Comparison of ENCODE assay signal across 15 mouse cellular contexts in the genomic region with DNA sequence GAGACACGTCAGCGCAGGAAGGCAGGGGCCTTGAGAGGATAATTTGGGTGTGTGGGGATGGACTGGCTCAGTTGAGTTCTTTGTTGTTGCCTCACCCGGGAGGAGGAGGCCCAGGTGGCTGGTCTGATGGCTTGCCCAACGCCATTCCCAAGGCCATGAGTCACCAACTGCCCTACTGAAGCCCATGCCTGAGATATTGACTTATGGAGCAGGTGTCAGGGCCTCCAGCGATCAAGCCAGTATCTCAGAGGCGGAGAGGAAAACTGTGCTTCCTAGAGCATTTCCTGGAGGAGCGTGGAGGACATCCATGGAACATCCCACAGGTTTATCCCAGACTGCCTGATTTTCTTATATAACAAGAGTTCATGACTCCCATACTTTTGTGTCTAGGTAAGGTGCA. TPM values are rescaled to one million over a fixed set of nuclear protein-coding genes. Genes with fewer than 3 reads are reported as not detected.
DNase-seq lines count a peak whose midpoint lies in the region; ATAC-seq and TF ChIP-seq lines count a peak whose summit lies in the region.
"Had no signal": no experiment of that assay in that cellular context is flagged by ENCODE, and none has a peak within 500 bp of the region (broad histone marks: within the 10 kb centered on the region; RNA-seq: fewer than 3 reads in every experiment).

No protein-coding gene starts in this region.

- peaks cover 44% of the 10 kb centered on the region for H3K4me1 ChIP-seq in liver, embryonic 13.5 days (replicated peaks)
- peaks cover 21% of the 10 kb centered on the region for H3K4me1 ChIP-seq in liver, embryonic 11.5 days (replicated peaks; ENCODE audit: control insufficient read depth, insufficient read depth, low read length)
- H3K4me1 ChIP-seq in MEL (ENCODE audit: control insufficient read depth in 1 of 2, insufficient read depth in 2 of 2, low read length in 2 of 2), result peaks cover 14 to 16% of the 10 kb centered on the region in 2 experiments
- peaks cover 12% of the 10 kb centered on the region for H3K4me1 ChIP-seq in lung, postnatal 0 days (ENCODE audit: insufficient read depth, low read depth, low read length)
- H3K4me1 ChIP-seq in forebrain, embryonic 13.5 days, result peaks cover 13% of the 10 kb centered on the region

- no peak overlapping the region for H3K4me3 ChIP-seq in liver, embryonic 13.5 days (replicated peaks)
- no peak overlapping the region for H3K4me3 ChIP-seq in liver, embryonic 11.5 days (ENCODE audit: low read depth, low read length)
- H3K4me3 ChIP-seq in MEL (ENCODE audit: control insufficient read depth in 1 of 2, insufficient read depth in 1 of 2, low read depth in 2 of 2, low read length in 2 of 2), result no peak overlapping the region
- H3K4me3 ChIP-seq in lung, postnatal 0 days (ENCODE audit: low read depth, low read length), result no peak overlapping the region
- H3K4me3 ChIP-seq in forebrain, embryonic 13.5 days, result no peak overlapping the region
- H3K4me3 ChIP-seq: embryonic facial prominence, embryonic 13.5 days; hindbrain, embryonic 15.5 days; kidney, embryonic 15.5 days; layer of hippocampus, adult 2 months; midbrain, embryonic 10.5 days had no signal

- H3K27ac ChIP-seq in liver, embryonic 13.5 days, result no peak overlapping the region
- H3K27ac ChIP-seq in liver, embryonic 11.5 days (ENCODE audit: low read depth, low read length), result no peak overlapping the region
- peak overlapping the region; percentile 90; the same call in 1 of the 2 replicates for H3K27ac ChIP-seq in MEL (ENCODE audit: control insufficient read depth, low read depth, low read length)
- no peak overlapping the region for H3K27ac ChIP-seq in lung, postnatal 0 days (ENCODE audit: low read length)
- no peak overlapping the region for H3K27ac ChIP-seq in forebrain, embryonic 13.5 days
- H3K27ac ChIP-seq: embryonic facial prominence, embryonic 13.5 days had no signal

- WGBS in liver, embryonic 13.5 days (ENCODE audit: insufficient replicate concordance), result 66% methylated on average over 7 of the region's 7 CpGs
- WGBS in liver, embryonic 11.5 days, result 69% methylated on average over 7 of the region's 7 CpGs
- WGBS in lung, postnatal 0 days, result 52% methylated on average over 7 of the region's 7 CpGs
- WGBS in forebrain, embryonic 13.5 days, result 78% methylated on average over 7 of the region's 7 CpGs

- TF ChIP-seq EP300 in MEL (IDR thresholded peaks at IDR 0.05; ENCODE audit: low read depth in 1 of 2, low read length in 2 of 2), result no peak
- no peak; the same call in 1 of the 2 replicates for TF ChIP-seq EP300 in lung, postnatal 0 days (IDR thresholded peaks at IDR 0.05)

- TF ChIP-seq CTCF in MEL (IDR thresholded peaks at IDR 0.05 in 2 of 3, conservative IDR thresholded peaks at IDR 0.05 in 1 of 3; ENCODE audit: control insufficient read depth in 1 of 3, insufficient read depth in 1 of 3, low read depth in 2 of 3, low read length in 3 of 3, poor library complexity in 1 of 3, severe bottlenecking in 1 of 3), result no peak
- TF ChIP-seq CTCF in lung, postnatal 0 days (IDR thresholded peaks at IDR 0.05), result no peak

- H3K9me3 ChIP-seq in liver, embryonic 13.5 days (replicated peaks), result no peaks in the 10 kb centered on the region
- no peaks in the 10 kb centered on the region for H3K9me3 ChIP-seq in liver, embryonic 11.5 days (ENCODE audit: control insufficient read depth, low read length)
- H3K9me3 ChIP-seq in MEL (replicated peaks; ENCODE audit: insufficient read depth, low read length), result no peaks in the 10 kb centered on the region
- no peaks in the 10 kb centered on the region for H3K9me3 ChIP-seq in lung, postnatal 0 days (ENCODE audit: low read length)
- no peaks in the 10 kb centered on the region for H3K9me3 ChIP-seq in forebrain, embryonic 13.5 days (replicated peaks)
- H3K9me3 ChIP-seq: embryonic facial prominence, embryonic 13.5 days; hindbrain, embryonic 15.5 days; kidney, embryonic 15.5 days; midbrain, embryonic 10.5 days had no signal

- no peak for TF ChIP-seq POLR2A in MEL (IDR thresholded peaks at IDR 0.05; ENCODE audit: control insufficient read depth in 1 of 2, insufficient read depth in 1 of 2, low read depth in 1 of 2, low read length in 2 of 2, poor library complexity in 1 of 2)

- peak overlapping the region; percentile 74; the same call in 1 of the 2 replicates for H3K4me2 ChIP-seq in liver, embryonic 13.5 days
- no peak overlapping the region for H3K4me2 ChIP-seq in liver, embryonic 11.5 days
- no peak overlapping the region for H3K4me2 ChIP-seq in lung, postnatal 0 days (replicated peaks; ENCODE audit: low read depth, low read length)
- no peak overlapping the region for H3K4me2 ChIP-seq in forebrain, embryonic 13.5 days
- H3K4me2 ChIP-seq: embryonic facial prominence, embryonic 13.5 days; hindbrain, embryonic 15.5 days had no signal

- ATAC-seq in liver, embryonic 13.5 days (ENCODE audit: low read depth), result no peak
- ATAC-seq in liver, embryonic 11.5 days (replicated peaks; ENCODE audit: low FRiP score), result no peak
- ATAC-seq in lung, postnatal 0 days, result no peak
- ATAC-seq in forebrain, embryonic 13.5 days, result no peak
- ATAC-seq: forebrain, embryonic 14.5 days had no signal

- peak; percentile 44 for DNase-seq in cerebellum, adult 11-12 months
- DNase-seq in cerebellum, adult 11 months, result no peak
- DNase-seq in liver, embryonic 13.5 days, result no peak
- DNase-seq in liver, embryonic 11.5 days (ENCODE audit: low spot score), result no peak
- no peak for DNase-seq in MEL (ENCODE audit: low read depth, low spot score)
- peak; percentile 28 for DNase-seq in naive thymus-derived CD4-positive, alpha-beta T cell, adult 2 months (ENCODE audit: low read depth)
- no peak for DNase-seq in lung, postnatal 0 days (ENCODE audit: low spot score)

- no peak for TF ChIP-seq RAD21 in MEL (IDR thresholded peaks at IDR 0.05; ENCODE audit: low read depth, low read length)

- H3K79me2 ChIP-seq in MEL (ENCODE audit: control insufficient read depth, insufficient read depth, low read length, poor library complexity), result peaks cover 12% of the 10 kb centered on the region

- H3K27me3 ChIP-seq in liver, embryonic 13.5 days, result peaks cover 20% of the 10 kb centered on the region
- peaks cover 20% of the 10 kb centered on the region for H3K27me3 ChIP-seq in liver, embryonic 11.5 days (replicated peaks; ENCODE audit: control insufficient read depth, insufficient read depth, low read length)
- no peaks in the 10 kb centered on the region for H3K27me3 ChIP-seq in MEL (ENCODE audit: control insufficient read depth in 1 of 2, insufficient read depth in 2 of 2, low read length in 2 of 2)
- H3K27me3 ChIP-seq in lung, postnatal 0 days (replicated peaks; ENCODE audit: insufficient read depth, low read length), result 0 out of 2 replicates have a peak, but pooled peaks cover under 1% of the 10 kb centered on the region
- H3K27me3 ChIP-seq in forebrain, embryonic 13.5 days, result peaks cover 37% of the 10 kb centered on the region

- H3K9ac ChIP-seq in liver, embryonic 13.5 days, result no peak overlapping the region
- H3K9ac ChIP-seq in liver, embryonic 11.5 days (ENCODE audit: low read depth, low read length), result no peak overlapping the region
- peak overlapping the region; percentile 56 for H3K9ac ChIP-seq in MEL (ENCODE audit: control insufficient read depth, low read depth, low read length, poor library complexity, severe bottlenecking)
- no peak overlapping the region for H3K9ac ChIP-seq in lung, postnatal 0 days (replicated peaks; ENCODE audit: low read depth)
- no peak overlapping the region for H3K9ac ChIP-seq in forebrain, embryonic 13.5 days
- H3K9ac ChIP-seq: embryonic facial prominence, embryonic 13.5 days; hindbrain, embryonic 15.5 days; kidney, embryonic 15.5 days had no signal

- peaks cover 3% of the 10 kb centered on the region; the same call in 1 of the 2 replicates for H3K36me3 ChIP-seq in liver, embryonic 13.5 days
- 0 out of 2 replicates have a peak, but pooled peaks cover 3% of the 10 kb centered on the region for H3K36me3 ChIP-seq in liver, embryonic 11.5 days (ENCODE audit: control insufficient read depth, insufficient read depth, low read length)
- H3K36me3 ChIP-seq in MEL (ENCODE audit: control insufficient read depth in 1 of 2, insufficient read depth in 2 of 2, low read length in 2 of 2), result peaks cover 0 to 18% of the 10 kb centered on the region in 2 experiments; a peak in 3 of 4 replicates
- H3K36me3 ChIP-seq in lung, postnatal 0 days (ENCODE audit: insufficient read depth, low read length), result no peaks in the 10 kb centered on the region
- H3K36me3 ChIP-seq in forebrain, embryonic 13.5 days (ENCODE audit: poor library complexity, severe bottlenecking), result no peaks in the 10 kb centered on the region
- H3K36me3 ChIP-seq: embryonic facial prominence, embryonic 13.5 days; hindbrain, embryonic 15.5 days; kidney, embryonic 15.5 days had no signal

RNA-seq across cellular contexts. Expression of a gene that starts 0.7 kb away (rescaled TPM):
- polyA plus RNA-seq in liver, embryonic 13.5 days (2015; fragmentation: Nextera tagmentation; extraction: Ambion mirVana), result 30.2 and 30.5 TPM in 2 replicates
- polyA plus RNA-seq in liver, embryonic 11.5 days (2014; fragmentation: Nextera tagmentation; extraction: Ambion mirVana), result 54.6 and 55.2 TPM in 2 replicates
- total RNA-seq in MEL (2012; rRNA removed), result 72.4 and 76.9 TPM in 2 replicates
- polyA plus RNA-seq in MEL (2012; ENCODE audit: insufficient read depth in 1 of 2, insufficient read length in 2 of 2, low read depth in 1 of 2, low replicate concordance in 2 of 2, missing spikeins in 1 of 2), result 100 to 1,000 TPM in 1 of 2 experiments, not detected in 1; 124 TPM
- 22.4 and 25.6 TPM in 2 replicates for polyA plus RNA-seq in lung, postnatal 0 days (2015; fragmentation: Nextera tagmentation; extraction: Ambion mirVana)
- polyA plus RNA-seq in forebrain, embryonic 13.5 days (2015; fragmentation: Nextera tagmentation; extraction: Ambion mirVana), result 39.0 and 48.1 TPM in 2 replicates

RNA-seq across cellular contexts. Expression of a gene that starts 0.8 kb away (rescaled TPM):
- 0.56 and 0.60 TPM in 2 replicates for polyA plus RNA-seq in liver, embryonic 13.5 days (2015; fragmentation: Nextera tagmentation; extraction: Ambion mirVana)
- 0.75 and 1.0 TPM in 2 replicates for polyA plus RNA-seq in liver, embryonic 11.5 days (2014; fragmentation: Nextera tagmentation; extraction: Ambion mirVana)
- 30.2 and 41.2 TPM in 2 replicates for total RNA-seq in MEL (2012; rRNA removed)
- polyA plus RNA-seq in MEL (2012; ENCODE audit: insufficient read depth in 1 of 2, insufficient read length in 2 of 2, low read depth in 1 of 2, low replicate concordance in 2 of 2, missing spikeins in 1 of 2), result 10 to 100 TPM in 1 of 2 experiments, not detected in 1; 41.5 TPM
- polyA plus RNA-seq in lung, postnatal 0 days (2015; fragmentation: Nextera tagmentation; extraction: Ambion mirVana), result 0.54 and 0.94 TPM in 2 replicates
- 0.52 and 0.57 TPM in 2 replicates for polyA plus RNA-seq in forebrain, embryonic 13.5 days (2015; fragmentation: Nextera tagmentation; extraction: Ambion mirVana)

RNA-seq across cellular contexts. Expression of a gene that starts 20.5 kb away (rescaled TPM):
- not detected in 2 replicates for polyA plus RNA-seq in liver, embryonic 13.5 days (2015; fragmentation: Nextera tagmentation; extraction: Ambion mirVana)
- polyA plus RNA-seq in liver, embryonic 11.5 days (2014; fragmentation: Nextera tagmentation; extraction: Ambion mirVana), result 0.19 TPM in 1 of 2 replicates, not detected in the other
- total RNA-seq in MEL (2012; rRNA removed), result 0.04 TPM in 1 of 2 replicates, not detected in the other
- under 1 TPM in 1 of 2 experiments, not detected in 1; 0.35 TPM for polyA plus RNA-seq in MEL (2012; ENCODE audit: insufficient read depth in 1 of 2, insufficient read length in 2 of 2, low read depth in 1 of 2, low replicate concordance in 2 of 2, missing spikeins in 1 of 2)
- polyA plus RNA-seq in lung, postnatal 0 days (2015; fragmentation: Nextera tagmentation; extraction: Ambion mirVana), result 0.07 and 0.29 TPM in 2 replicates
- polyA plus RNA-seq in forebrain, embryonic 13.5 days (2015; fragmentation: Nextera tagmentation; extraction: Ambion mirVana), result 0.24 TPM in 1 of 2 replicates, not detected in the other
- polyA plus RNA-seq: forebrain, embryonic 14.5 days; lung, embryonic 16.5 days had no signal

RNA-seq across cellular contexts. Expression of a gene that starts 28.1 kb away (rescaled TPM):
- polyA plus RNA-seq in liver, embryonic 13.5 days (2015; fragmentation: Nextera tagmentation; extraction: Ambion mirVana), result 2.5 and 2.7 TPM in 2 replicates
- polyA plus RNA-seq in liver, embryonic 11.5 days (2014; fragmentation: Nextera tagmentation; extraction: Ambion mirVana), result 6.4 and 7.2 TPM in 2 replicates
- 2.0 and 3.9 TPM in 2 replicates for total RNA-seq in MEL (2012; rRNA removed)
- 1 to 10 TPM in 1 of 2 experiments, not detected in 1; 6.2 TPM for polyA plus RNA-seq in MEL (2012; ENCODE audit: insufficient read depth in 1 of 2, insufficient read length in 2 of 2, low read depth in 1 of 2, low replicate concordance in 2 of 2, missing spikeins in 1 of 2)
- 20.3 and 26.5 TPM in 2 replicates for polyA plus RNA-seq in lung, postnatal 0 days (2015; fragmentation: Nextera tagmentation; extraction: Ambion mirVana)
- polyA plus RNA-seq in forebrain, embryonic 13.5 days (2015; fragmentation: Nextera tagmentation; extraction: Ambion mirVana), result 5.6 and 5.9 TPM in 2 replicates

RNA-seq across cellular contexts. Expression of a gene that starts 30.6 kb away (rescaled TPM):
- polyA plus RNA-seq in liver, embryonic 13.5 days (2015; fragmentation: Nextera tagmentation; extraction: Ambion mirVana), result 10.9 and 11.3 TPM in 2 replicates
- 25.2 and 25.9 TPM in 2 replicates for polyA plus RNA-seq in liver, embryonic 11.5 days (2014; fragmentation: Nextera tagmentation; extraction: Ambion mirVana)
- total RNA-seq in MEL (2012; rRNA removed), result 18.2 and 24.8 TPM in 2 replicates
- 10 to 100 TPM in 1 of 2 experiments, not detected in 1; 82.6 TPM for polyA plus RNA-seq in MEL (2012; ENCODE audit: insufficient read depth in 1 of 2, insufficient read length in 2 of 2, low read depth in 1 of 2, low replicate concordance in 2 of 2, missing spikeins in 1 of 2)
- polyA plus RNA-seq in lung, postnatal 0 days (2015; fragmentation: Nextera tagmentation; extraction: Ambion mirVana), result 31.1 and 31.6 TPM in 2 replicates
- 80.7 and 84.0 TPM in 2 replicates for polyA plus RNA-seq in forebrain, embryonic 13.5 days (2015; fragmentation: Nextera tagmentation; extraction: Ambion mirVana)

Comparison
In these comparisons a context has a peak if more than half of its experiments do, and no peak if none do; other contexts are left out.
1. DNase-seq: peak in cerebellum, adult 11-12 months (single experiment) and naive thymus-derived CD4-positive, alpha-beta T cell, adult 2 months (single experiment); none in cerebellum, adult 11 months (single experiment), liver, embryonic 13.5 days (single experiment), liver, embryonic 11.5 days (single experiment), MEL (single experiment) and lung, postnatal 0 days (single experiment).